Mouse (Mus musculus) ES-Bruce4 (cell line): ENCODE measurements around the gene Pik3cg. TPM values are rescaled to one million over a fixed set of nuclear protein-coding genes. Genes with fewer than 3 reads are reported as not detected.

Experiments
- H3K27ac ChIP-seq: 2 replicates; pipeline ENCODE4 v1.5.1; 2012; ENCODE audit warnings: low read length, inconsistent platforms; ENCODE audit not compliant: insufficient read depth
- H3K27me3 ChIP-seq: 2 replicates; pipeline ENCODE4 v1.6.1; 2012; ENCODE audit warnings: mild to moderate bottlenecking, low read length, inconsistent platforms; ENCODE audit not compliant: control insufficient read depth, poor library complexity, insufficient read depth, severe bottlenecking
- H3K36me3 ChIP-seq: 2 replicates; pipeline ENCODE4 v1.6.1; 2012; ENCODE audit warnings: inconsistent platforms, mild to moderate bottlenecking, low read length, moderate library complexity; ENCODE audit not compliant: control insufficient read depth, poor library complexity, insufficient read depth, severe bottlenecking
- H3K4me1 ChIP-seq: one replicate; pipeline ENCODE4 v1.8.1; 2011; ENCODE audit warnings: low read length; ENCODE audit not compliant: control insufficient read depth, insufficient read depth
- H3K4me3 ChIP-seq: 2 replicates; pipeline ENCODE4 v1.5.1; 2011; ENCODE audit warnings: low read depth, mild to moderate bottlenecking, low read length
- H3K9ac ChIP-seq: 2 replicates; pipeline ENCODE4 v1.6.1; 2012; ENCODE audit warnings: low read depth, mild to moderate bottlenecking, inconsistent platforms; ENCODE audit not compliant: poor library complexity, severe bottlenecking
- H3K9me3 ChIP-seq: replicated peaks from 2 replicates; pipeline ENCODE4 v1.6.1; 2012; ENCODE audit warnings: mild to moderate bottlenecking, low read length, inconsistent platforms; ENCODE audit not compliant: control insufficient read depth, poor library complexity, insufficient read depth, severe bottlenecking
- CTCF ChIP-seq: IDR thresholded peaks from one replicate; pipeline ENCODE4 v1.8.1; 2011; ENCODE audit warnings: low read depth, low read length
- EP300 ChIP-seq: IDR thresholded peaks from 2 replicates; pipeline ENCODE4 v1.6.1; 2011; ENCODE audit warnings: low read depth, low read length; ENCODE audit not compliant: insufficient read depth
- POLR2A ChIP-seq: IDR thresholded peaks from one replicate; pipeline ENCODE4 v1.8.1; 2011; ENCODE audit warnings: low read length; ENCODE audit not compliant: insufficient read depth
- polyA plus RNA-seq: library from polyadenylated mRNA; stranded (reverse); fragments of >200 nt; gene quantifications from 2 replicates; pipeline ENCODE4 v1.2.4, GENCODE M21; 2011; ENCODE audit warnings: low read depth; ENCODE audit not compliant: missing spikeins, insufficient read depth, insufficient read length

Pik3cg gene
- polyA plus RNA-seq, 1 experiment: 0.21 TPM

- H3K36me3 ChIP-seq: no peaks in the 10 kb centered on the region
- no peaks in the 10 kb centered on the region for H3K4me1 ChIP-seq
- H3K27ac ChIP-seq: no peak overlapping the region
- H3K9ac ChIP-seq: no peak overlapping the region
- no peak overlapping the region for H3K4me3 ChIP-seq
- no peaks in the 10 kb centered on the region for H3K9me3 ChIP-seq
- no peaks in the 10 kb centered on the region for H3K27me3 ChIP-seq
- TF ChIP-seq CTCF: no peak
- TF ChIP-seq POLR2A: no peak
Observed at GRCm38 (mm10) chr12:32237839-32238238, 29.4 kb upstream of the Pik3cg start.

GRCm38 (mm10) chr12:32237139-32237538 lies 28.7 kb upstream of the Pik3cg start:
- no peaks in the 10 kb centered on the region for H3K36me3 ChIP-seq
- TF ChIP-seq CTCF (no peak), EP300 (no peak), POLR2A (no peak)

GRCm38 (mm10) chr12:32236450-32236849 lies 28.0 kb upstream of the Pik3cg start:
- H3K27ac ChIP-seq: no peak overlapping the region
- H3K9me3 ChIP-seq: no peaks in the 10 kb centered on the region
- no peaks in the 10 kb centered on the region for H3K27me3 ChIP-seq
- TF ChIP-seq CTCF (no peak), EP300 (no peak), POLR2A (no peak)
- no peak overlapping the region for H3K4me3 ChIP-seq
- H3K9ac ChIP-seq: no peak overlapping the region
- H3K36me3 ChIP-seq: no peaks in the 10 kb centered on the region
- H3K4me1 ChIP-seq: no peaks in the 10 kb centered on the region

More at GRCm38 (mm10) chr12:32237139-32237538, 28.7 kb upstream of the Pik3cg start:
- Histone ChIP-seq H3K4me3 (no peak overlapping the region), H3K9me3 (no peaks in the 10 kb centered on the region), H3K4me1 (no peaks in the 10 kb centered on the region), H3K27ac (no peak overlapping the region), H3K27me3 (no peaks in the 10 kb centered on the region), H3K9ac (no peak overlapping the region)

- TF ChIP-seq CTCF: no peak
- no peak for TF ChIP-seq POLR2A
- TF ChIP-seq EP300: no peak
- Histone ChIP-seq H3K4me3 (no peak overlapping the region), H3K36me3 (no peaks in the 10 kb centered on the region), H3K27me3 (no peaks in the 10 kb centered on the region), H3K9ac (no peak overlapping the region), H3K4me1 (no peaks in the 10 kb centered on the region), H3K27ac (no peak overlapping the region), H3K9me3 (no peaks in the 10 kb centered on the region)
Observed at GRCm38 (mm10) chr12:32233871-32234270, 25.4 kb upstream of the Pik3cg start.

GRCm38 (mm10) chr12:32231398-32231797 lies 22.9 kb upstream of the Pik3cg start:
- Histone ChIP-seq H3K27ac (no peak overlapping the region), H3K27me3 (no peaks in the 10 kb centered on the region), H3K4me3 (no peak overlapping the region), H3K9ac (no peak overlapping the region), H3K36me3 (no peaks in the 10 kb centered on the region), H3K9me3 (no peaks in the 10 kb centered on the region), H3K4me1 (no peaks in the 10 kb centered on the region)
- TF ChIP-seq EP300 (no peak), CTCF (no peak), POLR2A (no peak)

GRCm38 (mm10) chr12:32223629-32224028 lies 15.2 kb upstream of the Pik3cg start:
- H3K27ac ChIP-seq: no peak overlapping the region
- no peak overlapping the region for H3K9ac ChIP-seq
- H3K4me3 ChIP-seq: no peak overlapping the region
- H3K36me3 ChIP-seq: no peaks in the 10 kb centered on the region
- no peaks in the 10 kb centered on the region for H3K9me3 ChIP-seq
- H3K4me1 ChIP-seq: no peaks in the 10 kb centered on the region
- H3K27me3 ChIP-seq: no peaks in the 10 kb centered on the region
- TF ChIP-seq CTCF (no peak), EP300 (no peak)
